Mouse (Mus musculus) induced T-regulatory cell, adult 2 months (primary cell): ENCODE results near the gene Slc9a1.

Experiments
- DNase-seq: peaks from one replicate; pipeline ENCODE4 v3.0.0-alpha.2; 2012; ENCODE audit warnings: low read depth

Gene Slc9a1

GRCm38 (mm10) chr4:133403611-133404228, 34.2 kb downstream of the Slc9a1 start:
- DNase-seq, result no peak

DNA sequence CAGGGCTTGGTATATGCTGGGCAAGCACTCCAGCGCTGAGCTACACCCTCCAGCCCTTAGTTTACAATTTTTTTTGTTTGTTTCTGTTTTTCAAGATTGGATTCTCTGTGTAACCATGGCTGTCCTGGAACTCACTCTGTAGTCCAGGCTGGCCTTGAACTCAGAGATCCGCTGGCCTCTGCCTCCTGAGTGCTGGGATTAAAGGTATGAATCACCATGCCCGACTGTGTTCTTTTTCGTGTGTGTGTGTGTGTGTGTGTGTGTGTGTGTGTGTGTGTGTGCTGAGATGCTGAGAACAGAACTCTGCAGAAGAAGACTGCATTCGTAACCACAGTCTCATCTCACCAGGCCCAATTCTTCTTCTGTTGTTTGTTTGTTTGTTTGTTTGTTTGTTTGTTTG, 34.8 kb downstream of the Slc9a1 start:
- no peak for DNase-seq

DNA sequence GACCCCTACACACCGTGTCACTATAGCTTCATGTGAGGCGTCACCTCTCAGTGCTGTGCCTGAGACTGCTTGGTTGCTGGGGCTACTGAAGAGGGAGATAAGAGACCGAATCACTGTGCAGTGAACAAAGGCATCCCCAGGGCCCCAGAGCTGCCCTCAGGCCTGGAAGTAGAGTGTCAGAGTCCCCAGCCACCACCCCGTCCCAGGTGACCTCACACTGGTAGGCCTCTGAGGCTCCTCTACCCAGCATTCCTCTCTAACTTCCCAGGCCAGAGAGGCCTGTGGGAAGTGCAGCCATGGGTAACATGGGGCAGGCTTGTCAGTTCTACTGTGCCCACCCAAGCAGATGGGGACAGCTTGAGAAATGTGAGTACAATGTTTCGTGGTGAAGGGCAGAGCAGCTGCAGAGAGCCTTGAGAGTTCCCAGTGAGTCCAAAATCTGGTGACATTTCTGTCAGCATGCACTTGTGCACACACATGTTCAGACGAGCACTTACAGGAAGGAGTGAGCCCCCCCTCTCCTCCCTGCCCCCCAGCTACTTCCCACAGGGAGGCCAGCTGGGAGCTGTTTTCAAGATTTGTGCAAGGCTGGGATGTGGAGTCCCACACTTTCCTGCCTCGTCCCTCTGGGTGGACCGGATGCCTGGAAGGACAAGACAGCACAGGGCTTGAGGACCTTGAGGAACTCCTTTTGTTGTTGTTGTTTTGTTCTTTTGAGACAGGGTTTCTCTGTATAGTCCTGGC, 37.0 kb downstream of the Slc9a1 start:
- no peak for DNase-seq

DNA sequence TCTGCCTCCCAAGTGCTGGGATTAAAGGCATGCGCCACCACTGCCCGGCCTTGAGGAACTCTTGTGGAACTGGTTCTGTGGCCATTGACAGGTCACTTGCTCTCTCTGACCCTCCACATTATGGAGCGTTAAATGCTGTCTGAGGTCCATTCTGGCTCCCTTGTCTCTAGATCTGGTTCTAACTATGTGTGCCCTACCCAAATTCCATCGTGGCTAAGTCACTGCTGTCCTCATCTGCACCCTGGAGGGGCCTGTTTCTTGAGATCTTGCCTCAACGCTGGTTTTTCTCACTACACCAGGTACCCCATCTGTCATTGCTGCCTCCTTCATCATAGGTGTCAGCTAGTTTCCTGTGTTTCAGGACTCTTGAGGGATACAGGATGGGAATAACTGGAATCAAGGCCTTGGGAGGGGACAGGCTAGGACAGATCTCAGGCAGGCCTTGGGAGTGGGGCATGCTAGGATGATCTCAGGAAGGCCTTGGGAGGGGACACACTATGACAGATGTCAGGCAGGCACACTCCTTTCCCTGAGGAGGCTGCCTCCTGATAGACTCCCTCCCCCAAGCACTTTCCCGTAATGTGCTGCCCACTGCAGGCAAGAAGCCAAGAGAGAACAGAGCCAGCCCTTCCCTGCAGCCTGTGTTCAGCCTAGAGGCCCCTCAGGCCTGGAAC, 37.7 kb downstream of the Slc9a1 start:
- DNase-seq, result no peak

DNA sequence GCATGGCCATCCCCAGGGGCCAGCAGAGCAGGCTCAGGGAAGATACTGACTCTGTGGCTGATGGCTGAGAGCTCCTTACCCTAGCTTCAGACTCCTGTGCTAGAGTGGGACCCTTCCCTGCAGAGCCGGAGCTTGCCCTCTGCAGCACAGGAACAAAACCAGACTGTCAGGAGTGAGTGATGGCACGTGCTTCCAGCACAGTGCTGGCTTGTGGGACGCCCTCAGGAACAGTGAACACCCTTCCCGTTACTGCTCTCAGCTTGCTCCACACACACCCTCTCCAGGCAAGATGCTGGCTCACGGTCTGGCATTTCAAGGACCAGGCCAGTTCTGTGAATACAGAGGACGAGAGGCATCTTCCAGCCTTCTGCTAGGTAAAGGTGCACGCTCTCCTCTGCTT, 38.5 kb downstream of the Slc9a1 start:
- no peak for DNase-seq

- DNase-seq, result no peak
Measured at GRCm38 (mm10) chr4:133410994-133411393, 41.5 kb downstream of the Slc9a1 start.

- no peak for DNase-seq
Measured at GRCm38 (mm10) chr4:133412096-133412495, 42.6 kb downstream of the Slc9a1 start.

- no peak for DNase-seq
Measured at GRCm38 (mm10) chr4:133412575-133413540, 43.4 kb downstream of the Slc9a1 start.

DNA sequence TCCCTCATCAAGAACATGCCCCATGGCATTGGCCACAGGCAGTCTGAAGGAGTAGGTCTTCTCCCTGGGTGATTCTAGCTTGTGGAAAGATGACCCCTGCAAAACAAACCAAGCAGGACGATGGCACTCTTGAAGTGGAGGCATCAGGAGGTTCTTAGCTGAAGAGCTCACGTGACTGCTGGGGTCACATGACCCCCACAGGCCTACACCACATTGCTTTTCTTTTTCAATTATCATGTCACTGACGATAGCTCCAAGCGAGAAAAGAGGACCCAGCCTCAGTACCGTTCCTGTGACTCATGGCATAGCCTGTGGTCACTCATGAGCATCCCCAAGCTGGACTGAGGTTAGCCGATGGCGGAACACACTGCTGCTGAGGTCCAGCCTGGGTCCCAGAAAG, 44.1 kb downstream of the Slc9a1 start:
- no peak for DNase-seq

DNA sequence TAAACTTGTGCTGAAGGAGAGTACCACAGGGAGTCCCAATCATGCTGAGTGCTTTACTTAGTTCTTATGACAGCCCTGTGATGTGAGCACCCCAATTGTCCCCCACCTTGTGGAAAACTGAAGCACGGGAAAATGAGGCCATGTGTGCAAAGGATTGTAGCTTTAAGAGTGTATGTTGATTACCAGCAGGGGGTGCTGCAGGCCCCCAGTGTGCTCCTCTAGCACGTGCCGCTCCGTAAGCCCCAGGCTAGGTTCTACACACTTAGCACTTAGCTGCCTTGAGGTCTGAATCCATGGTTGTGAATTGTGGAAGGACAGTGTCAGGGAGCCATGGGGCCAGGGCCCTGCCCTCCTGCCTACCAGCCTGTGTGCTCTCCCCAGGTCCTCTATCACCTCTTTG, 45.4 kb downstream of the Slc9a1 start:
- DNase-seq, result peak; percentile 39

DNA sequence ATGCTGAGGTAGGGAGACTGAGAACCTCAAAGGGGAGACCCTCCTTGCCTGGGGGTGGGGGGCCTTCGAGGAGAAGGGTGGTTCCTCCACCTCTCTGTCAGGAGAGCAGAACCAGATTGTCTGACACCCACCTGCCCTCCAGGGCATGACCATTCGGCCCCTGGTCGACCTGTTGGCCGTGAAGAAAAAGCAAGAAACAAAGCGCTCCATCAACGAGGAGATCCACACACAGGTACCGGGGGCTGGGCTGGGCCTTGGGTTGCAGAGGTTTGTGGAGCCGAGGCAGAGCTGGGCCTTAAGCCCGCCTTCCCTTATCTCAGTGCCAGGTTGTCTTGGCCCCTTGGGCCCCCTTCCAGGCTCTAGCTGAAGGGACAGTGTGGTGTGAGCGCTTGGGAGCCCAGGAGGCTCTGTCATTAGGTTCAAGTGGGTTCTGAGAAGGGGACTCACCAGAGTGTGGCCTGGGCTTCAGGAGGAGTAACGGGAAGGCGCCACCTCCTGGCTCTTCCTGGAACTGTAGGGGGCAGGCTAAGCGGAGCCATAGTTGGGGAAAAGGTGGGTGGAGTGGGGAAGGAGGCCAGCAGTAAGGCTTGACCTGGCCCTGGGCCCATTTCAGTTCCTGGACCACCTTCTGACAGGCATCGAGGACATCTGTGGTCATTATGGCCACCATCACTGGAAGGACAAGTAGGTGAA, 50.0 kb downstream of the Slc9a1 start:
- DNase-seq, result peak; percentile 61

DNA sequence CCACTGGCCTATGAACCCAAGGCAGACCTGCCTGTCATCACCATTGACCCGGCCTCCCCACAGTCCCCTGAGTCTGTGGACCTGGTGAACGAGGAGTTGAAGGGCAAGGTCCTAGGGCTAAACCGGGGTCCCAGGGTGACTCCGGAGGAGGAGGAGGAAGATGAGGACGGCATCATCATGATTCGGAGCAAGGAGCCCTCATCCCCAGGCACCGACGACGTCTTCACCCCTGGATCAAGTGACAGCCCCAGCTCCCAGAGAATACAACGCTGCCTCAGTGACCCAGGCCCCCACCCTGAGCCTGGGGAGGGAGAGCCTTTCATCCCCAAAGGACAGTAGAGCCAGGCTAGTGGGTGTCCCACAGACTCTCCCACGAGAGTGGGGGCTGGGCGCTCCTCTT, 52.5 kb downstream of the Slc9a1 start:
- no peak for DNase-seq

DNA sequence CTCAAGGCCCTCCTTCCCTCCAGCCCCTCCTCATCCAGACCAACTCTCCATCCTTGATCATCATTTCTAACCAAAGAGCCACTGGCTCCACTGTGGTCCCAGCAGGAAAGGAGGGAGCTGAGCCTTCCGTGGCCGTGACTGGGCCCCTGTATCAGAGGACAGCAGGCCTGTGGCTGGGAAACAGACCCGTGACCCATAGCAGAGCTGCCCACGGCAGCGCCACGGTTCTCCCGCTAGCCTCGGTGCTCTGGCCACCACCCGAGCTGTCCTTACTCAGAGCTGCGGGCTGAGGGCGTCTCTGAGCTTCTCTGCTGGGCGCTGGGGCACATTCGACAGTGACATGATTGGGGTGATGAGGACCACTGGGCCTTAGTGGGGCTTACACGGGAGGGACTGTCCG, 53.1 kb downstream of the Slc9a1 start:
- no peak for DNase-seq

DNA sequence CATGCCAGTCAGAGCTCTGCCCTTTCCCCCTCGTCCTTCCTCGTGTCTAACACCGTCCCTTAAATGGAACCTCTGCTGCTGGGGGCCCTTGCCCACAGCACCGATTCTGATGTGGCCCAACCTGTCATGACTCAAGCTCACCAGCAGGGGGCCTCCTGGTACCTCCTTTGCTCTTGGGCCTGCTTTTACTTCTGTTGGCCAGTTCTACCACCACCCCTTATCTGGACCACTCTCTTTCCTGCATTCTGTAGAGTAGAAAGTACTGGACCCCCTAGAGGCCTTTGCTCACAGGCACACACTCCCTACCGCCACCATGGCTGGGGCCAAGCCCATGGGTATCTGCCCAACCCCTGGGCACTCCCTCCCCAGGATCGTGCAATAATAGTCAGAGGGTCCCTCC, 53.6 kb downstream of the Slc9a1 start:
- DNase-seq, result peak; percentile 72

- DNase-seq, result peak; percentile 20
Measured at GRCm38 (mm10) chr4:133423691-133424090, 54.2 kb downstream of the Slc9a1 start.

GRCm38 (mm10) chr4:133424100-133424499, 54.6 kb downstream of the Slc9a1 start:
- DNase-seq, result peak; percentile 76

DNA sequence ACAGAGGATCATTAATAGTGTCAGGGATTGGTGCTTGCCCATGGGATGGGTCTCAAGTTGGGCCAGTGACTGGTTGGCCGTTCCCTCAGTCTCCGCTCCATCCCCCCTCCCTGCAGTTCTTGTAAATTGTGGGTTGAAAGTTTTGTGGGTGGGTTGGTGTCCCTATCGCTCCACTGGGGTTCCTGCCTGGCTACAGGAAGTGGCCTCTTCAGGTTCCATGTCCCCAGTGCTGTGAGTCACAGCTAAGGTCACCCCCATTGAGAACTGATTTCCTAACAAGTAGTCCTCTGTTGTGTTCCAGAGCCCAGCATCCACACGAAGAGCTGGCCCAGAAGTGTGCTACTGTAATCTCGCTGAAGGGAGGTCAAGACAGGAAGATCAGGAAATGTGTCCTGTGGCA, 56.6 kb downstream of the Slc9a1 start:
- DNase-seq, result no peak

DNA sequence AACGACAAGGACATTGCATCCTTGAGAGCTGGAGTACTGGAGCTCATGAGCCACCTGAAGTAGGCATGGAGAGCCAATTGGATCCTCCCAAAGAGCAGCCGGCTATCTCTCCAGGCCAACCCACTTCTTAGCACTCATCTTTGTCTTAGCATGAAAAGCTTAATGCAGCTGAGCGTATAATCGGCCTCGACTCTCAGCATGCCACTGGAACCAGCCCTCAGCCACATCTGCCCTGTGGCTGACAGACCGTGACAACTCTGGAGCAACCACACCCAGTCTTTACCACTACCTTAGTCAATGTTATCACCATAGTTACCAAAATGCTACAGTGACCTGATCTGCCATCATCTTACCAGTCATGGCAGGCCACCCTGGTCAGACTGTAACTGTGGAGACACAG, 62.0 kb downstream of the Slc9a1 start:
- DNase-seq, result no peak

DNA sequence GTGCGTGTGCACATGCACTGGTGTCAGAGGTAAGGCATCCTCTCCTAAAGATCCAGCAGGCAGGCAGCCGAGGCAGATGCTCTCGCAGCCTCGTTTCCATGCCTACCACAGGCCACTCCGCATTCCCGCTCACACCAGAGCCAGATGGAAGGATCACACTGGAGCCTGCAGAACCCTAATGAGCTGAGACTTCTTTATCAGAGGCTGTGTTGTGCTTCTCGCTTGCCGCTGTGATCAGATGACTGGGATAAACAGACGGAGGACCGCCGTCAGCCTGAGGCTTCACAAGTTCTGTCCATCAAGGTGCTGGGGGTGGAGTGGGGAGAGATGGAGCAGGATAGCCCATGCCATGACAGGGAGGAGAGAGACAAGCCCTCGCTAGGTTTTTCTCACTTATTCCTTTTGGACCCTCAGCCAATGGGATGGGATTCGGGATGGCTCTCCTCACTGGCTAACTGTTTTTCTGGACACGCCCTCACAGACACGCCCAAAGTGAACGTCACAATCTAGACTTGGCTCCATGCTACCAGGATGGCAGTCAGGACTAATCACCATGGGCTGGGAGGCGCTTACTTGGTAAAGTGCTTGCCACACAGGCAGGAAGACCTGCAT, 63.2 kb downstream of the Slc9a1 start:
- DNase-seq, result no peak

DNA sequence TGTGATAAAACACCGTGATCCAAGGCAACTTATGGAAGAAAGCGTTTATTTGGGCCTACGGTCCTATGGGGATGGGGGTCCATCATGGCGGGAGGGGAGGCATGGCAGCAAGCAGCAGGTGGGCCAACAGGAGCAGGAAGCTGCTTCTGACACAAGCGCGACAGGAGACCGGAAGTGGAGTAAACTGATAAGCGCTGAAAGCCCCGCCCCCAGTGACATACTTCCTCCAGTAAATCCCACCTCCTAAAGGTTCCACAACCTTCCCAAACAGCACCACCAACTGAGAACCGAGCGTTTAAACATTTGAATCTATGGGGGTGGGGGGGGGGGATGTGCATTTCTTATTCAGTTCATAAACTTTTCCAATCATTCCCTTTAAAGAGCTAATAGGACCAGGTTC, 66.4 kb downstream of the Slc9a1 start:
- no peak for DNase-seq
